Mouse (Mus musculus): ENCODE measurements around the gene Vgf.

The Vgf gene

GRCm38 (mm10) chr5:137026092-137026491 lies at the start of gene Vgf:
TSS of gene Vgf (plus strand) at chr5:137026392.
- DNase-seq (ENCODE audit: low read depth, low spot score): no peak

- DNase-seq (ENCODE audit: low read depth, low spot score): no peak
These were observed 48.4 kb upstream of the Vgf start for GRCm38 (mm10) chr5:136977769-136978168.

DNA sequence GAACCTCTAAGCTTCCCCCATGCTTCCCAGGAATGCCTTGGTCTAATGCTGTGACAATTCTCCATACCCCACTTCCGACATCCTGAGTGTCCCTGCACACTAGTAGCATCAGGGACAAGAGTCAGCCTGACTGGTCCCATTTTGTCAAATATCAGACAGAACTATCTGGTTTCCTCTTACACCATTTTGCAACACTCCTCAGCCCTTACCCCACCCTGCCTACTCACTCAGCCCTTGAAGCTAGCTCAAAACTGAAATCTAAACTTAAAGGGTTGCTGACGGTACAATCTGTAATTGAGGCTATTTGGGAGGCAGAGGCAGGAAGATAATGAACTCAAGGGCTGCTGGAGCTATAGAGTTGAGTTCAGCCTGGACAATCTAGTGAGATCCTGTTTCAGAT lies 46.4 kb upstream of the Vgf start:
- DNase-seq (ENCODE audit: low read depth, low spot score): no peak

- DNase-seq (ENCODE audit: low read depth, low spot score): no peak
These were observed 45.2 kb upstream of the Vgf start for GRCm38 (mm10) chr5:136980974-136981373.

- DNase-seq (ENCODE audit: low read depth, low spot score): no peak
These were observed 43.8 kb upstream of the Vgf start for GRCm38 (mm10) chr5:136982338-136982930.

DNA sequence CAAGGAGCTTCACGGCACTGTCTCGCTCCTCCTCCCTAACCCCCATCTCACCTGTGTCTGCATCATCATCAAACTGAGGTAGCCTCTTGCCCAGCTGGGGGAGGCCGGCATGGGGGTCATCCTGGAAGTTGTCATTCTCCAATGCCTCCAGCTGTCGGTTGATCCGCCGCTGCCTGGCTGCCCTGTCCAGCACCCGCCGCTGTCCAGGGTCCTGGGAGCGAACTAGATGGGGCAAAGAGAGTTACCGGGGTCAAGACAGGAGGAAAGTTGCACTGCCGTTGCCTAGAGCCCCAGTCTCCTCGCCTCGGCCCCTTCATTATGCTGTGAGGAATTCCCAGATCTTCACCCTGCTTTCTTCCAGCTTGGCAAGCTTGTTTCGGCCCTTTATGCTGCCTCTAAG lies 41.4 kb upstream of the Vgf start:
- no peak for DNase-seq (ENCODE audit: low read depth, low spot score)

DNA sequence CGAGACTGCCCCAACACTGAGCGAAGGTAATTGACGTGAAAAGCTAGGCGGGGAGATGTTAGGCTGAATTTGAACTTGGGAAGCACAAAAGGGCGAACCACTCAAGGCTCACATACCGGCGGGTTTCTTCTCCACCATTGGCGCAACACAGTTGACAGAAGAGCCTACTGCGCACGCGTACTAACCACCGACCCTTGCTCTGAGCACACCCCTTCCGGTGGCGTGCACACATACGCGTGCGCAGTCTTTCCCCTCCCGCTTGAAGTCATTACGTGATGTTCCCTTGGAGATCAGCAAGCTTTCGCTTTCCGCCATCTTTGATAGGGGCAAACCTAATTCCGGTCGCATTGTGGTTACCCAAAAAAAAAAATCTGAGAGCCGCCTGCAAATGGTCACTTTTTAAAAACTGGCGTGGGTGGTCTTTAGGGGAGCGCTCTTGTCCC lies 39.5 kb upstream of the Vgf start, which contains the start of gene Plod3:
Gene Plod3, plus strand, starts transcription at position 325 of the 443 bp plus-strand sequence.
- DNase-seq (ENCODE audit: low read depth, low spot score): peak; percentile 99

DNA sequence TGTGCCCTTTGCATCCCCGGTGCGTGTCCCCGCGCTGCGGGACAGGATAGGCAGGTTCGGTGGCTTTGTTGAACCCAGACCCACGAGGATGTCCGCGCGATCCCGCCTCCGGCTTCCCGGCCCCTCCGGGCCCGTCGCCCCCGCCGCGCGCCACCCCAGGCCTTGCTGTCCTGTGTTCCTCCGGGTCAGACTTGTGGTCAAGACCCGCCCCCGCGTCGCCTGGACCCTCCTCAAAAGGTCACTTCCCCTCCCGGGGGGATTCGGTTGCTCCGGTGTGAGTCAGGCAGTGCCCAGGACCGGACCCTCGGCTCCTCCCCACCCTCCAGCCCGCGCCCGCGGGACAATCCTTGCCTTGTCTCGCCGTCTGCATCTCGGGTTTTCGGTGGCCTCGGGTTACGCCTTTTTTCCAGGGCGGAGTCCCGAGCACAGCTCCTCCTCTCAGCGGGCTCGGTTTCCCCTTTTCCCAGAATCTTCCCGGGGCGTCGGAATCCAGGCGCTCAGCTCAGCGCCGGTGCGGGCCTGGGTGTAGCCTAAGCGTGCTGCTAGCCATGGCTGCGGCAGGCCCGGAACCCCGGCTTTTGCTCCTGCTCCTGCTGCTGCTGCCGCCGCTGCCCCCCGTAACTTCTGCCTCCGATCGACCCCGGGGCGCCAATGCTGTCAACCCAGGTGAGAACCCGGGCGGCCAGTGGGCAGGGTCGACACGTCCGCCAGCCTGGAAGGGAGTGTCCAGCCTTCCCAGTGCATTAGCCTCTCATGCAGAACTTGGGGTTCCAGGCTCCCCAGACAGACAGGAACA lies 38.9 kb upstream of the Vgf start:
- no peak for DNase-seq (ENCODE audit: low read depth, low spot score)

DNA sequence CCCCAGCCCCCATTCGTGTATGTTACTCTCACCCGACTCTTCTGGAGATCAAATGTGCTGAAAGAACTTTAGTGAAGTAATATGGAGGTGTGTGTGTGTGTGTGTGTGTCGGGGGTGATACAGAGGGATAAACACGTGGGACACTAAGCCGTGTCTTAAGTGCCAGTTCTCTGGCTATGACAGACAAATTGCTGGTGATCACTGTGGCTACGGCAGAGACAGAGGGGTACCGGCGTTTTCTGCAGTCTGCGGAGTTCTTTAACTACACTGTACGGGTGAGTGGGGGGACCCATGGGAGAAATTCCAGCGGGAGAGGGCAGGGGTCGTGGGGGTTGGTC lies 38.3 kb upstream of the Vgf start, which contains the start of gene Znhit1:
Gene Znhit1, minus strand, starts transcription at position 88 of the 338 bp plus-strand sequence.
- DNase-seq (ENCODE audit: low read depth, low spot score): no peak

GRCm38 (mm10) chr5:136988420-136988819 lies 37.8 kb upstream of the Vgf start:
- no peak for DNase-seq (ENCODE audit: low read depth, low spot score)

- DNase-seq (ENCODE audit: low read depth, low spot score): no peak
These were observed 36.4 kb upstream of the Vgf start for GRCm38 (mm10) chr5:136989801-136990200.

- DNase-seq (ENCODE audit: low read depth, low spot score): no peak
These were observed 26.7 kb upstream of the Vgf start for GRCm38 (mm10) chr5:136999449-136999848.

DNA sequence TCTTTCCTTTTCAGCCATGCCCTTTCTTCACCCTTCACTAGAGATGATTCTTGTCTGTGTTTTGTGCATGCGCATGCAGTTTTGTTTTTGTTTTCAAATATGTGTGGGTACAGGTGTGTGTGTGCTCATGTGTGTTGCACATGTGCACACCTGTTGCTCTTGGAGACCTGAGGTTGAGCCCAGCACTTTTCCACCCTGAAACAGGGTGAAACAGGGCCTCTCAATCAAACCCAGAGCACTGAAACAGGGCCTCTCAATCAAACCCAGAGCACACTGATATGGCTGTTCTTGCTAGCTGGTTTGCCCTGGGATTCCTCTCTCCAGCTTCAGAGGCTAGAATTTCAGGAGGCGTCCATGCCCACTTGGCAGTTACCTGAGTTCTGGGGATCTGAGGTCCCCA lies 25.6 kb upstream of the Vgf start:
- DNase-seq (ENCODE audit: low read depth, low spot score): no peak

GRCm38 (mm10) chr5:137007276-137007675 lies 18.9 kb upstream of the Vgf start:
- no peak for DNase-seq (ENCODE audit: low read depth, low spot score)

- DNase-seq (ENCODE audit: low read depth, low spot score): no peak
These were observed 16.2 kb upstream of the Vgf start for GRCm38 (mm10) chr5:137009988-137010387.

- no peak for DNase-seq (ENCODE audit: low read depth, low spot score)
These were observed 13.7 kb upstream of the Vgf start for GRCm38 (mm10) chr5:137012401-137012950.

GRCm38 (mm10) chr5:137015913-137016312 lies 10.3 kb upstream of the Vgf start:
- DNase-seq (ENCODE audit: low read depth, low spot score): no peak

DNA sequence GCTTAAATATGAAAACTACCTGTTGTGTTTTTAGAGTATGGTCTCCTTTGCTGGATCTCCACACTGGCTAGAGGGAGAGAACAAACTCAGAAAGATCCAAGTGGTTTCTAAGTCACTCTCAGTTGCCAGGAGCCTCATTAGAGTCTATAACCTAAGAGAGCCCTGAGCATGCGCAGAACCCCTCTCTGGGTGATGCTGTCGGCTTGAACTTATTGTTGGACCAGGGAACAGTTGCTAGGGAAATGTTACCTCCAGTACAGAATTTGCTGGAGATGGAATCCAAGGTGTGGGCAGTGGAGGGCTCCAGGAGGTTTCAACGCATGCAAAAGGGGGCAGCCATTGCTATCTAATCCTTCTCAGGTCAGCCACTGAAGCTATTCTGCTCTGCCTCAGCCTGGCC lies 1.9 kb upstream of the Vgf start:
- no peak for DNase-seq (ENCODE audit: low read depth, low spot score)

GRCm38 (mm10) chr5:137025132-137025531 lies 1.1 kb upstream of the Vgf start:
- DNase-seq (ENCODE audit: low read depth, low spot score): no peak

- DNase-seq (ENCODE audit: low read depth, low spot score): no peak
These were observed 2.5 kb downstream of the Vgf start for GRCm38 (mm10) chr5:137028561-137029272.

DNA sequence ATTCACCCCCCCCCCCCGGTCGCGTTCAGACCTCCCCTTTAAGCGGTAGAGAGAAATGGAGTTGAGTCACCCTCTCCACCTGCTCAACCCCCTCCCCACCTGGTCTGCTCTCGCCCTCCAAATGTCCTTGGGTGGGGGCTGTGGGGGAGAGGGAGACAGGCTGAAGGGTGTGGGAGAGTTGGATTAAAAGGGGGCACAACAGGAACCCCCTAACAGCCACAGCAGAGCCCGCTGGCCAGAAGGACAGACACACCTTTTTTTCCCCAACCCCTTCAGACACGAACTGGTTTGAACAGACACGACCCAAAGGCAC lies 3.0 kb downstream of the Vgf start:
- no peak for DNase-seq (ENCODE audit: low read depth, low spot score)

DNA sequence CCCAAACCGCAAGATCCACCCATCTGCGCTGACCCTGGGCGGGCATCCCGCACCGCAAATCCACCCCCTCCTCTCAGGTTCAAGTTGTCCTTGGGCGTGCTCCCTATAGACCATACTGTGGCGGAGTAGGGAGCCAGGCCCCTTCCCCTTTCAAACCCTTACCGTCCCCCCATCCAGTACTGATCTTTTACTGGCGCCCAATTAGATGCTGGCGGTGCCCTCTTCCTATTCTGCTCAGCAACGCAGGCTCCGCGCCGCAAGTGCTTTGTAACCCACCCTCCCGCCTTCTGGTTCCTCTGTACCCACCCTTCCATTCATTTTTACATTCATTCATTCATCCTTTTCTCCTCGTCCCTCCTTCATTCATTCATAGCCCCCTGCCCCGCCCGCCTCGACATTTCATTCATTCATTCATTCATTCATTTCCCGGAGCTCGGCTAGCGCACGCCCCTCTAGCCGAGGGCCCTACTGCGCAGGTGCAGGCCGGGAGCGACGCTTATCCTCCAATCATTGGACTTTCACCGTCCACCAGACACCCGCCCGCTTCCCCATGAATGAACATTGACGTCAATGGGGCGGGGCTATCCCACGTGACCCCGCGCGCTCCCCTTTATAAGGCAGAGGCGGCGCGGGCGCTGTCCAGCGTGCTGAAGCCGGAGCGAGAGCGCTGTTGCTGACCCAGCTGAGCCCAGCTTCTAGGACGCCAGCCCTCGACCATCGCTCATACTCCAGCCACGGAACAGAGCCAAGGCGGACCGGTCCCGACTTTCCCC lies 3.6 kb downstream of the Vgf start:
- DNase-seq (ENCODE audit: low read depth, low spot score): peak; percentile 92

All from brain, embryonic 18.5 days (tissue).